Mouse (Mus musculus) CD4-positive, CD25-positive, alpha-beta regulatory T cell, adult 4 months (primary cell): ENCODE measurements at regions not wholly inside any gene's neighbourhood (a gene's known extent, or its start where the extent isn't known, plus 50 kb on each side); places are given as distances from the start of the nearest gene placed in this dataset.

Source experiments
- ATAC-seq: one replicate; pipeline ENCODE4 v1.8.0; 2017

DNA sequence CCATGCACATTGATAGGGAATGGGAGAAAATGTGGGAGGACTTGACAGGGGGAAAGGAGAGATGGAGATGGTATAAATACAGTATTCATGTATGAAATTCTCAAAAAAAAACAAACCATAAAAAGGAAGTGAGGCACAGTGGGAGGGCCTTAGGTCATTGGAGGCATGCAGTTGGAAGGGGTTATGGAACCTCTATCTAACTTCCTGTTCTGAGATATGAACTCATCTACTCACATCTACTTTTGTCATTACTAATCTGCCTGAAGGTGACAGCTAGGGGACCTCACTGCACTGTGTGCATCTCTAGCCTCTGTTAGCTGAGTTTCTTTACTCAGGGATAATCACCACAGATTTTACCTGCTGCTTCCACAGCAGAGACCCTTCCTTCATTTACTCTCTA lies 366.3 kb upstream of the Prickle1 start:
- peak; percentile 63 for ATAC-seq

DNA sequence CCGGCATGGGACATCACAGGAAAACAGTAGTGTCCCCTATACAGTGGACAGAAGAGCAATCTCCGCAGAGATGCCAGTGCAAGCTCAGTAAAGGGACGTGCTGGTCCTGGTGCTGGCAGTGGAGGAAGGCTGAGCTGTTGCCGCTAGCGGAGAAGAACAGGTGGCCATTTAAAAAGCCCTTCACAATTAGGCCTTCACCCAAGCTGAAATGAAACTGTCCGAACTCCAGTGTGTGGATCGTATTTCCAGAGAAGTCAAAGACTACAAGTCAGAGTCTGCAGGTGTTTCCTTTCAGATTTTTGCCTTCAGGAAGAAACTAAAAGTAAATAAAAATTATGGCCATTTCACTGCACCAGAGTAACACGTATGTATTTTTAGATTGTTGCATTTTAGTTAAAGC lies 364.2 kb upstream of the Prickle1 start:
- no peak for ATAC-seq

DNA sequence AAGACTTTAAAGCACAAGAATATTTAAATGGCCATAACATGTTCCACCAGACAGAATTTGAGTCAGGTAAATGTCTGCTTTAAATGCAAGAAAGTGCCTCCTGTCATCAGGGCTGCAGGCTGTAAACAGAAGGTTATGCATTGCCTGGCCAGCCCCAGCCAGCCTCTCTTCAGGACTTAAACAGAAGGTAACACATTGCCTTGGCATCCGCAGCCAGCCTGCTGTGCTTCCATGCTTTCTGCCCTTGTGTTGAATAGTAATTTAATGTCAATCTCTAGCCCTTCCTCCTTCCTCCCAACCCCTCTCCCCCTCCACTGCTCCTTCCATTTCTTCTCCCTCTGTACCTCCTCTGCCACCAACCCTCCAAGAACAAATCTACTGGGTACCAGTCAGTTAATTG lies 362.4 kb upstream of the Prickle1 start:
- ATAC-seq, result no peak

DNA sequence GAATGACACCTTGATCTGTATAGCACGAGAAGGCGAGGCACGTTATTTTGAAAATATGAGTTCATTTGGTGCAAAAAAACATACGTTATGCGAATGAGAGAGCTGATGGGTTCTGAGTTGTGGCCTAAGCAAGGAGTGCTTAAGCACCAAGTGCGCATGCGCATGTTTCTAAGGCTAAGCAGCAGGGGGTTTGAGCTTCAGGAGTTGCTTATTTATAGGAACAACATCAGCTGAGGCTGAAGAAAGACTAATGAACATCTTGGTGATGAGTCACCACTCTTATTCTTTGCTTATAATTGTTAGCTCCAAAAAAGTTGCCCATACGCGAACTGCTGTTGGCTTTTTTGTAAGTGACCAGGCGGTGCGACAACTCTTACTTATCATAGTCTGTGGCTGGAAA lies 361.1 kb upstream of the Prickle1 start:
- ATAC-seq, result no peak

DNA sequence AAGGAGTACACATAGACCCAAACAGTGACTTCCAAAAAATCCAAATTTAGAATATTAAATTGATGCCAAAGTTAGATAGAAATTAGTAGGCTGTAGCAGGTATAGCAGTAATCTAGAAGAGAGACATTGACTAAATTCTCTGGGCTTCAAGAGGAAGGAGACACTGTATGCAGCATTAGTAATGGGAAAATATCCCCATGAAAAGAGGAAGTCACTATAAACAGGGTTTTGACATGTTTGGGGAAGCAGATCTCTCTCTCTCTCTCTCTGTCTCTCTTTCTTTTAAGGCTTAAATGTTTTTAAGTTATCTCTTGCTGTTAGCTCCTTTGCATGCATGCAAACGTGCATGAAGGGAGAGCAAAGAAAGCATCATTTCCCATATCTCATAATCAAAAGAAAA lies 357.9 kb upstream of the Prickle1 start:
- no peak for ATAC-seq

DNA sequence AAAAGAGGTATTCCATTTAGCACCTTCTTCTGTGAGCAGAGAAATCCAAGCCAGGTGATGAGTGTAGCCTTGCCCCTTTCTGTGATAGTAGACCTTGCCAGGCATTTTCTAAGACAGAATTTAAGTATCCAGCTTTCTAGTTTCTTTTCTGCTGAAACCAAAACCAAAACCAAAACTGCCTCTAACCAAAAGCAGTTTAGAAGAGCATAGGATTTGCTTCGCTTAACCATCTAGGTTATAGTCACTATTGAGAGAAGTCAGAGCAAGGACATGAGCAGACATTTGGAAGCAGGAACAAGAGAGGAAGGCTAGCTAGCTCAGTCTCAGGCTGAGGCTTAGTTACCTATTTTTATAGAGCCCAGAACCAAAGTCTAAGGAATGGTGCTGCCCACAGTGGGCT lies 354.8 kb upstream of the Prickle1 start:
- ATAC-seq, result peak; percentile 84

DNA sequence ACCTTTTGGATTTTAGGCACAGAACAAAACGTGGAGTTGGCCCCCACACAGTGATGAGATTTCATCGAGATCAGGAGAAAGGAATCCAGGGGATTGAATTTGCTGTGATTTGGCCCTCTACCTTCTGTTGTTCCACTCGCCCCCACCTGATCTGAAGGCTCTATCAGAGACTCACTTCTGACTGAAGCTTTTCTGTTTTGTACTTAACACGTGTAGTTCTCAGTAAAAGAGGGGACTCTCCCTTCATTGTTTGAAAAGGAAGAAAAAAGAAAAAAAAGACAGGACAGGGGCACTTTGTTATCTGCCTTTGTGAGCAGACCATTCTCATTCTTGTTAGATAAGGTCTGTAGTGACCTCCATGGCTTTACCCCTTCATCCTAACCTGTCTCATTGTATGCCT lies 353.2 kb upstream of the Prickle1 start:
- ATAC-seq, result peak; percentile 61

DNA sequence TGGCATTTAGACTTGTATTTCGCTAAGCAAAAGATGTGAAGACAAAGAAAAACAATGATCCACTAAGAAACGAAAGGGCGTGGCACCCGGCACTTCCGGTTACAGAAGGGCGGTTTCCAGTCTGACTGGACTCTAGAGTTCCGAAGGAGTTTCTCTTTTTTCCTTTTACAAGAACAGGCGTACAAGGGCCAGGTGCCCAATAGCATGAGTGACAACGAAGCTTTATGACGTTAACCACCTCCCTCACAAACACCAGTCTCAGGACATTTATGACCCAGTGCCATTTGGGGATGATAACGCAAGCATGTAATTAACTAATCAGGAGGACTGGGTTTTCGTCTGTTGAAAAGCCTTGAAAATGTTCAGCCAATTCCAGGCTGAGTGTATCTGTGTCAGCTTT lies 347.9 kb upstream of the Prickle1 start:
- no peak for ATAC-seq

DNA sequence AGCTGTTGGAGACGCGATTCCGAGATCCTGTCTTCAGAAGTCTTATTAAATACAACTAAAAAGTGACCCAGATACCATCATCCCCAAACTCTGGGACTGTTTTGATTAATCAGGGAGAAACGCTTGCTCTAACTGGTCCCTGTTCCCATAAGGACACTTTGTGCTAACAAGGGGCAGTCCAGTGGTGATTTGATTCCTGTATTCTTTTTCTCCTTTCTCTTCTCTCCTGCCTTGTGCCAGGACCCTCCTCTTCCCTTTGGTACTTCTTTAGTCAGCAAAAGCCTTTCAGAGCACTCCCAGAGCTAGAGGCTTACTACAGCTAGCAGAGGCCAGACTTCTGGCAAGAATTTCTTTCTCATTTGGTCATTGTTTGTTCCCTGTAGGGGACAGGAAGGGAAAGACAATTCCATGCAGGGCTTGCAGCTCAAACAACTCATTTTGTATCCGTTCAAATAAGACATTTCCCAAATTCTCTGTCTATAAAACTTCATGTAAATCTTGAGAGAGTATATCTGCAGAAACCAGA lies 337.3 kb upstream of the Prickle1 start:
- no peak for ATAC-seq

DNA sequence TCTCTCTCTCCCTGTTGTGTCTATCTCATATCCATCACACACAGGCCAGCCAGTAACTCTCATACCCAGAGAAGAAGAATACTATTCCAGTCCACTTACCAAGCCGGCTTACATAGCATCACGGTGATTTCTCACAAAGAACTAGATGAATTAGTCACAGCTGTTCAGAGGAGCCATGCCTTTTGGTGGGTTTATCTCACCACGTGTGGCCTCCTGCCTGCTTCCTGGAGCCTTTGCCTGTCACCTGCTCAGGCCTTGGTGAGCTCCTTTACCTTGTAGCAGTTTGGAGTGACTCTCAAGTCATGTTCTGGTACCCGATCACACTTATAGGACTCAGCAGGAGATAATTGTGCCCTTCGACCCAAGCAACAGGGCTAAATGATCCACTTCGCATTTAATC lies 331.2 kb upstream of the Prickle1 start:
- no peak for ATAC-seq

DNA sequence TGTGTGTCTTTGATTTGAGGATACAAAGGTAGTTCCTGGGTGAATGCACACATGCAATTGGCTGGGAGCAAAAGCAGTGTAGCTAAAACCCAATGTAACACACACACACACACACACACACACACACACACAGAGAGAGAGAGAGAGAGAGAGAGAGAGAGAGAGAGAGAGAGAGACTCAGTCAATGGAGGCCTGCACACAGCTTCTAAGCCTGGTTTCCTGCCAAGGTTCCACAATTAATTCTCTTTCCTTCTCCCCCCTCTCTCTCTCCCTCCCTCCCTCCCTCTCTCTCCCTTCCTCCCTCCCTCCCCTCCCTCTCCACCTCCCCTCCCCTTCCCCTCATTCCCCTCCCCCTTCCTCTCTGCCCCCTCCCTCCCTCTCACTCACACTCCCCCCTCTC lies 330.6 kb upstream of the Prickle1 start:
- ATAC-seq, result no peak

DNA sequence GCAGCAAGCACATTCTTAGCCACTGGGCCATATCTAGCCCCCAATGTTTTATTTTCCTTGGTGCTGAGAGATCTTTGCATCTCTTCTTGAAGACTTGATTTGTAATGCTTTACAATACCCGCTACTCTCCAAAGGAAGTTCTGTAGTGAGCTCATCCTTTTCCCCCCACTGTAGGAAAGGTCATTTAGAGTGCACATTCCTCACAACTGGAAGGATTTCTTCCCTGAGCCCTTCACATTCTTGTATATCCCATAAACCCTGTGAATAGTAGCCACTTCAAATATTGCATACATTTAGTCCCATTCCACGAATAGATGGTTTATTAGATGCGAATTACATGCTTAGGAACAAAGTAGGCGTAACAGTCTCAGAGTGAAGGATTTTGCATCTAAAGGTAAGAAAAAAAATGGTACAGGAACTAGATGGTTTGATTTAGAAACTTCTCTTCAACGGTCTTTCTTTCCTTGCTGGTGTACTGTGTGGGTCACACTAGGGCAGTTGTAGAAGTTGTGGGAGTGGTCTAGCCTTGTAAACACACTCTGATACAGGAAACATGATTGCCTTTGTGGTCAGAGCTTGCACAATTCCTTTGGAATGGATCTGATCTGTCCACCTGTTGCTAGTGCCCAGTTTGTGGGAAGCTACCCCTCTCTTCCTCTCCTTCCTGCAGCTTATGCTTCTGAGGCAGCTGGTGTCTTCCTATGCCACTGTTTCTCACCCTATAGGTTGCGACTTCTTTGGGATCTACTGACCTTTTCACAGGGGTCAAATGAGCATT lies 326.0 kb upstream of the Prickle1 start:
- ATAC-seq, result no peak

DNA sequence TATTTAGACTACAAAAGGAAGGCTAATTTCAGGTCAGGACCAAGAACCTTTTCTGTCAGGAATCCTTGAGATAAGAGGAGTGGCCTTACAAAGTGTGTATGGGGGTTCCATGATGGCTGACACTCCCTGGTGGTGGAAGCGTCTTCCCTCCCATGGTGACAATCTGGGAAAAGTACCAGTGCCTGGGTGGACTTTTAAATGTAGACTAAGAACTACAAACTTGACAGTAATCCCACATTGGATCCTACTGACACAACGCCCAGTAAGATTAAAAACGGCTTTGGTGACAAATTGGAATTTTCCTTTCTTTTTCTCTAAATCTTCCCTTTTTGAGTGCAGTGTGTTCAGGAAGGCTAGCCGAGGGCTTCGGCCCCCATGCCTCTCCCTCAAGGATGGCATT lies 325.3 kb upstream of the Prickle1 start:
- no peak for ATAC-seq

DNA sequence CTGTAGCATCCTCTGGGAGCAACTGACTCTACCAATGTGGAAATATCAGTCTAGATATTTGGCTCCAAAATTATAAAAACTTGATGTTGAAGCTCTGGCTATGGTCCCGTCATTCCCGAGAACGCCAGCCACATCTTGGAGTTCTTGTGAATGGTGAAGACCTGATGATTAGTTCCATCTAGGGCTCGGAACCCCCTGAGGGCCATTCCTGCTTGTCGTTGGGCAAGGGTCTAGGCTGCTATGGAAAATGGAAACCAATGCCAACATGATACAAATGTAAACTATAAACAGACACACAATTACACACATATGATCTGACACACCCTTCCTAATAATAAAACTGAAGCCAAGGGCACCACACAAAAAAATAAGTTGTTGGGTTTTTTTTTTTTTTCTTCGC lies 323.9 kb upstream of the Prickle1 start:
- ATAC-seq, result no peak

DNA sequence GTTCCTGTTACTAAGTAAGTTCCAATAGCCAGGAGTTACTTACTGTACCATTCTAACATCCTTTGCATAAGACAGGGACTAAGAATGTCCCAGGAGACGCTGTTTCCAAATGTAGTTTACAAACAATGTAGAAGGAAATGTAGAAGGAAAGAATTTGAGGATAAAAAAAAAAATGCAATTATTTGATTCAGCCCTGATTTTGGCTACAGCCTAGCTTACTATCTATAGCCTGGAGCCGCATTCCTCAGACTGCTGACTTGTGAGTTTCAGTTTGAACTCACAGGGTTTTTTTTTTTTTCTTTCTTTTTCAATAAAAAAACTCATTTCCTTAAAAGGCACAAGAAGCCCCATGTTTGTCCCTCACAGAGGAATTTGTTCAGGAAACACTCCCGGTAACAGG lies 321.2 kb upstream of the Prickle1 start:
- no peak for ATAC-seq

DNA sequence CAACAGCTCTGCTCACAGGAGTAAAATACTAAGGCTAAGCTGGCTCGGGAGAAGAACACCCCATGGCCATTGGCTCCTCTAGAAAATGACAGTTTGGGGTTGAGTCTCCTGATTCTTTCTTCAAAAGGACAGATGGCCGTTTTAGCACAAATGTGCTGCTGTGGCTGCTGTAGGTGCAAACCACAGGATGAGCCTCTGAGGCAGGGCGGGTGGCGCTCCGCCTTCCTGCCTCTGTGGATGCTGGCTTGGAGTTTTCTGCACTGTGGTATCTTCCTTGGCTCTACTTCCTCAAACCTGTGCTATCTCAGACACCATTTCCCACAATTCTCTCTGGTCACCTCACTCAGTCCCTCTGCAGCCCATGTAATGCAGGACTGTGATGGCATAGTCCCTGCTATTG lies 317.8 kb upstream of the Prickle1 start:
- ATAC-seq, result peak; percentile 58

DNA sequence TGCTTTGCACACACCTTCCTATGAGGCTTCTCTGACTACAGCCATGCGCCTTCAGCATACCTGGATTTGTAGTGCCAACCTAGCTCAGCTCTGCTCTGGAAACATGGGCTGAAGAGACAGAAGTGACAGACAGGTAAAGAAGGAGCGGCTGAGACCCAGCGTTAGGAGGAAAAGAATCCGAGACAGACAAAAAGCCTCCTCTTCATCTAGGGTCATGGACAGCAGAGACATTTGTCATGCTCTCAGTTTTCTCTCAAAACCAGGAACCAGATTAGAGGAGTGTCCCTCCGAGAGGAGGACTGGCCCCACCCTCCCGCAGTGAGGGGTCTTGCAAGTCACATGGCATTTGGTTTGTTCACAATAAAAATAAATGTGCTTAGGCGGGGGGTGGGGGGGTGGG lies 317.4 kb upstream of the Prickle1 start:
- ATAC-seq, result no peak

DNA sequence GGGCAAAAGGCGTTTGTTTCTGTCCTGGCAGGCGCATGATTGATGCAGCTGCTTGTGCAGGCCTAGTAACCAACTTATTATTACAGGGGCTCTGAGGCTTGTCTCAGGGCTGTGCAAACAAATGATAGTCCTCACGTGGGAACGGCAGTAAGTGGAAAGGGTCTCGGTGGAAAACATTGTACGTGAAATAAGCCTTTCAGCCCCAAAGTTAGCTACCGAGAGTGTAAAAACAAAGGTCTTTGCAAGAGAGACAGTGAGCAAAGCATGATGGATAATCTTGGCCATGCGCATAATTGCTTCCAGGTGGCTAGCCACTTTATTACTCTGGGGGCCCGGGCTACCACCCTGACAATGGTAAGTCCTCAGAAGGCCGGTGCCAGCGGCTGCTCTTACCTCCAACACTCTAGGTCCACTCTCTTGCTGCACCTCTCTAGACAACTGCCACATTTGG lies 315.3 kb upstream of the Prickle1 start:
- no peak for ATAC-seq

DNA sequence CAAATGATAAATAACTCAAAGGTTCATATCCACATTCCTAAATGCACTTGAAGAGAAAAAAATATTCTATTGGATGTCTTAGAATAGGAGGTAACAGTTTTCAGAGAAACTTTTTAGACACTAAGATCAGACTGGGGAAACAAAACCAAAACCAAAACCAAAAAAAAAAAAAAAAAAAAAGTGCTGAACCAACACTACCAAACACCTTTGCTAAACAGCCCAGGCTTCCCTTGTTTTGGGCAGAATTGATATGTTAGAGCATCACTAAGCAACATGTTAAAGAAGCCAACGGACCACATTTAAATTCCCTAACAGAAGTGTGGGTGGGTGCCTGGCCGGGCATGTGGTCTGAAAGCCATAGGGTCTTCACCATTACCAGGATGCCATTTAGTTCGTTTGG lies 314.5 kb upstream of the Prickle1 start:
- ATAC-seq, result peak; percentile 56

DNA sequence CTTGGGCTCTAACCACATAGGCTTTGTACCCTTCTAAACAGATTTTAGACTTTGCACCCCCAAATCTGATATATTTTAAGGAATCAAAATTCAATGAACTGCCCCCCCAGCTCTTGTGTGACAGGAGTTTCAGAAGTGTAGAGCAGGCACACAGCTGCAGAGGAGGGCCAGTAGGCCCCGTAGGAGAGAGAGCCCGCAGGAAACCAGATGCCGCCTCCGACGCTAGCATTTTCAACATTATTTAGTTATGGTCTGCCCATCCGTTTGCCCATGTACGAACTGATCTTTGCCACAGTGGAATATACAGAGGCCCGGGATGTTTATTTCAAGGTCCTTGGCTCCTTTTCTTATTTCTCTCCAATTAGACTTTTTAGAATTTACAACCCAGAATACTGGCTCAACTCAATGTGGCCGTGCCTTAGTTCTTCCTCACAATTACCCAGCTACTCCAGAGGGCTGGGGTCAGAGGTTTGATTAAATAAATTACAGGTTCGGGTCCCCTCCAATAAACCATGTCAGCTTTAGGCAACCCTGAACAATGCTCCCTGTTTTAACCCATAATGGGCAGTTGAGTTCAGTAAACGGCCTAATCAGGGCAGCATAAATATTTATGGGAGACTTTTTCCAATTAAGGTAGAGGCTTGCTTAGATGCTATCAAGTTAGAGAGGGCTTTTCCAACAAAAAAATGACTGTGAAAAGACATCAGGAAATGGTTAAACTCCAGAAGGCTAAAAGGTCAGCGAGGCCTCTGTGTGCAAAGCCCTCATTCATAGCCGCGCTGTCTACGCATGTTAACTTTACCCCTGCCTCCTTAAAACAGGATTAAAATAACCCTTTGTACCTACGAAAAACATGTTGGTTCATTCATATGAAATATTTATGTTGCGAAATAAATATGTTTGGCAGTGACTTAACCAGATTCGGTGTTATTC lies 308.2 kb upstream of the Prickle1 start:
- no peak for ATAC-seq

DNA sequence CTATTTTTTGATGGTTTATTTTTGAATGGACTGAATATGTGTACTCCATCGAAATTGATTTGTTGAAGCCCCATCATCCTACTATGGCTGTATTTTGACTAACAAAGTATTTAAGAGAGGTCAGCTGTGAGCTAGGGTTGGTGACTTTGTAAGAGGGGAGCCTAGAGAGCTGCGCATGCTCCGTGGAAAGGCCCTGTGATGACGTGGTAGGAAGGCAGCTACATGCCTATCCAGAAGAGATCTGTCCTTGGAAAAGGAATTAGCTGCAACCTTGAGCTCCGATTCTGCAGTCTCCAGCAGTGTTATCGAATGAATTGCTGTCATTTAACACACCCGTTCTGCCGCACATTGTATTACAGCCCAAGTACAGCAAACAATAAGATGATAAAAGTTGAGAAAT lies 287.1 kb upstream of the Prickle1 start:
- ATAC-seq, result no peak

DNA sequence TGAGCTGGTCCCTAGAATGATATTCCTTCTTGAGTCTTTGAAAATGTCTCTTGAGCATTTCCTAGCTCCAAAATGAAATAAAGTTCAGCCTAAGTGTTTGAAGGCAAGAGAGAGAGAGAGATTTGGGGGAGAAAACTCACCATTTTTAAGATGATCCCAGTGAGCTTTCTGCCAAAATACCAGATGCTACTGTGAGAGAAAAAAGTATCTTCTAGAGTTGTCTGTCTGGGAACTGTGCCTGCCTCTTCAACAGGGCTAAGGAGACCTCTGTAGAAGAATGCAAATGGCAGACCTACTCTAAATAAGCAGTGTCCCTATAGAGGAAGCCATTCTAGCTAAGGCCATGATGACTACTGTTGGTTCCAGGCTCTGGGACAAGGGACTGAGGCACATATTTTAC lies 285.6 kb upstream of the Prickle1 start:
- ATAC-seq, result no peak

DNA sequence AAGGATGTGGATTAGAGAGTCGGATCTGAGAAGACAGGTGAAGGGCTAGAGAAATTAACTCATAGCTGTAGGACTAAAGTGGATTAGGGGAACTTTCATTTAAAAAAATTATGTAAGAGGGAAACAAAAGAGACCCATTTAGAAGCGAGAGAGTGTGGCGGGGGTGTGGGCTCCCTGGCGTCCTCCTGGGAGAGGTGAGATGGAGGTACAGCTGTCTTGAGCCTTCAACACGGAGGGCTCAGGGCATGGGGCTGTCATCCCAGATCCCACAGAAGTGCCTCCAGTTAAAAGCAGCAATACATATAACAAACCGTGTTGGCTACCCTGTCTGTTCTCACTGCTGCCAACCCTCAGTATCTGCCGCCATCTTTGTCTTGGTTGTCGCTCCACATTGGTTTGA lies 284.6 kb upstream of the Prickle1 start:
- no peak for ATAC-seq

DNA sequence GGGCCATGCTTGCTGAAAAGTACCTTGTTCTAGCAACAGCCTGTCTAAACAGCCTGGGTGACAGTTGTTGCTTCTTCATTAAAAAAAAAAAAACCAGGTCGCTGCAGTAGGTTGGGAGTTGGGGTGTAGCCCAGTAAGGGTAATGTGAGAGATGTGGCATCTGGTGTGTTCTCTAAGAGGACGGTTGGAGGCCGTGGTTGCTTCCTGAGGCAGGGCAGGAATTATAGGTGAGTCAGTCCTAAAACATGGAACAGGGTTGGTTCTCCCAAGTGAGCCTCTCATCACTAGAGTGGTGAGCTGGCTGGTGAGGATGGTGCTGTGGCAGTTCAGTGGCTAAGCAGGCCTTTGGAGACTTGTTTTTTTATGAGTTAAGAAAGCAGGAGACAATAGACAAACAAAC lies 283.3 kb upstream of the Prickle1 start:
- no peak for ATAC-seq
